Mouse (Mus musculus) heart, postnatal 0 days (tissue): Measurements from ENCODE around the gene Gm42742.

Source experiments
- CTCF ChIP-seq: IDR thresholded peaks from 2 replicates; pipeline ENCODE4 v1.5.1; 2016; ENCODE audit warnings: antibody characterized with exemption, control low read depth, low read depth
- EP300 ChIP-seq: IDR thresholded peaks from 2 replicates; pipeline ENCODE4 v1.6.1; 2016; ENCODE audit warnings: antibody characterized with exemption, low read depth

- TF ChIP-seq CTCF: no peak
- no peak for TF ChIP-seq EP300
These were observed 53.5 kb downstream of the Gm42742 start for GRCm38 (mm10) chr7:126967361-126967760.
